Mouse (Mus musculus) erythroblast, embryonic 14.5 days (primary cell): ENCODE measurements around the gene Dlx6. TPM values are rescaled to one million over a fixed set of nuclear protein-coding genes. Genes with fewer than 3 reads are reported as not detected.

ENCODE experiments used
- H3K27me3 ChIP-seq: 2 replicates; pipeline ENCODE4 v1.6.1; 2012; ENCODE audit warnings: inconsistent platforms; ENCODE audit not compliant: control insufficient read depth
- H3K36me3 ChIP-seq: 2 replicates; pipeline ENCODE4 v1.6.1; 2012; ENCODE audit warnings: mild to moderate bottlenecking, inconsistent platforms; ENCODE audit not compliant: control insufficient read depth
- H3K4me1 ChIP-seq: 2 replicates; pipeline ENCODE4 v1.6.1; 2012; ENCODE audit warnings: inconsistent platforms; ENCODE audit not compliant: control insufficient read depth
- H3K4me3 ChIP-seq: replicated peaks from 2 replicates; pipeline ENCODE3; 2012; ENCODE audit warnings: moderate library complexity, mild to moderate bottlenecking, inconsistent platforms
- H3K9me3 ChIP-seq: 2 replicates; pipeline ENCODE4 v1.6.1; 2012; ENCODE audit warnings: low read length, inconsistent platforms, mixed read lengths; ENCODE audit not compliant: control insufficient read depth
- GATA1 ChIP-seq: IDR thresholded peaks from 2 replicates; pipeline ENCODE4 v1.6.1; 2012; ENCODE audit warnings: low read length, inconsistent platforms, mixed read lengths
- TAL1 ChIP-seq: IDR thresholded peaks from 3 replicates; pipeline ENCODE4 v1.6.1; 2012; ENCODE audit warnings: low read length, inconsistent platforms, mixed read lengths
- polyA plus RNA-seq: library from polyadenylated mRNA; stranded (reverse); fragments of >175 nt; gene quantifications from 2 replicates; pipeline ENCODE4 v1.2.3, GENCODE M21; 2012

The Dlx6 gene
- polyA plus RNA-seq, 1 experiment: not detected

GRCm38 (mm10) chr6:6909586-6909985 lies 46.5 kb downstream of the Dlx6 start:
- no peaks in the 10 kb centered on the region for H3K36me3 ChIP-seq
- no peaks in the 10 kb centered on the region for H3K4me1 ChIP-seq
- no peak for TF ChIP-seq GATA1
- TF ChIP-seq TAL1: no peak
- no peaks in the 10 kb centered on the region for H3K27me3 ChIP-seq
- H3K9me3 ChIP-seq: peaks cover 2% of the 10 kb centered on the region; the same call in 1 of the 2 replicates
- H3K4me3 ChIP-seq: no peak overlapping the region

- TF ChIP-seq TAL1 (no peak), GATA1 (no peak)
- H3K4me1 ChIP-seq: no peaks in the 10 kb centered on the region
- H3K36me3 ChIP-seq: no peaks in the 10 kb centered on the region
- H3K9me3 ChIP-seq: no peaks in the 10 kb centered on the region
- H3K4me3 ChIP-seq: no peak overlapping the region
- H3K27me3 ChIP-seq: no peaks in the 10 kb centered on the region
These were observed 51.2 kb downstream of the Dlx6 start for GRCm38 (mm10) chr6:6914304-6914703.

DNA sequence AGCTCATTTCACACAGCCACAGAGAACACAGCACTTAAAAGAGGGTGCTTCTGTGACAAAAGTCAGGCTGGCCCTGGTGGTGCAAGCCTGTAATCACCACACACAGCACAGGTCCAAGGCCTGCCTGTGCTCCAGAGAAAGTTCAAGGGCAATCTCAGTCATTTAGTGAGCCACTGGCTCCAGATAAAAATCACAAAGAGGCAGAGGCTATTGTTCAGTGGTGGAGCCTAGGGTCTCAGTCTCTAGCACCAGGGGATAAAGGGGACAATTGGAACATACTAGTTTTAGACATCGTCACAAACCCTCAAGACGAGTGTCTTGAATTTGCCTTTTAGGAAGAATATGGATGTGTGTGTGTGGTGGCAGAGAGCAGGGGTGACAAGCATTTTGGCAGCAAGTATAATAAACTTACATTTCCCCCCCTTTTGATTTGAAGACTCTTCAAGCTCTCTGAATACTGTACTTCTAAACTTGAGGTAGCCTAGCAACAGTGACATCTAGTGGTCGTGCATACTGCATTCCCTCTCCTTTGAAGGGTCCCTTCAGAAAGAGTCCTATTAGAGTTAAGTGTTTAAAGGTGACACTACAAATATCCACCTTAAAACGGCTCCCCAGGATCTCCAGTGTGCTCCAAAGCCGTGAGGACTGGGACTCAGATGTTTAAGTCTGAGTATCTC lies 51.9 kb downstream of the Dlx6 start:
- Histone ChIP-seq H3K9me3 (no peaks in the 10 kb centered on the region), H3K4me3 (no peak overlapping the region), H3K27me3 (no peaks in the 10 kb centered on the region), H3K36me3 (no peaks in the 10 kb centered on the region), H3K4me1 (no peaks in the 10 kb centered on the region)
- TF ChIP-seq TAL1 (no peak), GATA1 (no peak)

- H3K9me3 ChIP-seq: no peaks in the 10 kb centered on the region
- H3K4me1 ChIP-seq: no peaks in the 10 kb centered on the region
- no peak for TF ChIP-seq TAL1
- TF ChIP-seq GATA1: no peak
- H3K27me3 ChIP-seq: no peaks in the 10 kb centered on the region
- H3K36me3 ChIP-seq: no peaks in the 10 kb centered on the region
- H3K4me3 ChIP-seq: no peak overlapping the region
These were observed 52.4 kb downstream of the Dlx6 start for GRCm38 (mm10) chr6:6915526-6915915.

GRCm38 (mm10) chr6:6917334-6917733 lies 54.2 kb downstream of the Dlx6 start:
- no peak overlapping the region for H3K4me3 ChIP-seq
- TF ChIP-seq GATA1 (no peak), TAL1 (no peak)
- no peaks in the 10 kb centered on the region for H3K4me1 ChIP-seq
- H3K9me3 ChIP-seq: no peaks in the 10 kb centered on the region
- no peaks in the 10 kb centered on the region for H3K36me3 ChIP-seq
- H3K27me3 ChIP-seq: no peaks in the 10 kb centered on the region

Other genes with a start within 250 kb of the Dlx6 start
- not detected in 2 replicates for gene Dlx5, start 18.8 kb downstream of the Dlx6 start, polyA plus RNA-seq
- 0.01 and 0.02 TPM in 2 replicates for gene Sdhaf3, start 92.7 kb downstream of the Dlx6 start, polyA plus RNA-seq